Mouse (Mus musculus) gastrocnemius, adult 8-10 months (tissue): ENCODE data around the gene Ifna6. TPM values are rescaled to one million over a fixed set of nuclear protein-coding genes. Genes with fewer than 3 reads are reported as not detected.
"Not testable (repeated sequence)": the region's sequence is repeated elsewhere in the genome, so short reads cannot be mapped to it uniquely, and the experiment has no call there.

Experiments
- DNase-seq, 2 experiments: peaks; one replicate each; pipeline ENCODE4 v3.0.0; 2022; ENCODE audit warnings: low spot score in 2 of 2
- total RNA-seq, 4 experiments: library from RNA; stranded (reverse); gene quantifications; 2 replicates each; pipeline ENCODE4 v1.2.4; 2022

Gene Ifna6
- not detected for total RNA-seq

DNA sequence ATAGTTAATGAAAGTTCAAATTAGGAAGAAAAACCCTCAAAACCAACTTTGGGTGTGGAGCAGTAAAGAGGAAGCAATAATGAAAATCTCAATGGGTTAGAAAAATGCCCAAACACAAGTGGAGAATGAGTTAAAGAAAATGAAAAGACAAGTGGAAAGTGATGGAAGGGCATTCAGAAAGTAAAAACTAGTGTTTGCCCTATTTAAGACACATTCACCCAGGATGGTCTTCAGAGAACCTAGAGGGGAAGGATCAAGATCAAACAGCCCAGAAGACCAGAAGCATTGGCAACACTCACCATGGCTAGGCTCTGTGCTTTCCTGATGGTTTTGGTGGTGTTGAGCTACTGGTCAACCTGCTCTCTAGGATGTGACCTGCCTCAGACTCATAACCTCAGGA lies at the start of gene Ifna6:
Ifna6 (plus strand) TSS at position 301 of the 400 bp plus-strand sequence.
- DNase-seq = not testable (repeated sequence)

DNA sequence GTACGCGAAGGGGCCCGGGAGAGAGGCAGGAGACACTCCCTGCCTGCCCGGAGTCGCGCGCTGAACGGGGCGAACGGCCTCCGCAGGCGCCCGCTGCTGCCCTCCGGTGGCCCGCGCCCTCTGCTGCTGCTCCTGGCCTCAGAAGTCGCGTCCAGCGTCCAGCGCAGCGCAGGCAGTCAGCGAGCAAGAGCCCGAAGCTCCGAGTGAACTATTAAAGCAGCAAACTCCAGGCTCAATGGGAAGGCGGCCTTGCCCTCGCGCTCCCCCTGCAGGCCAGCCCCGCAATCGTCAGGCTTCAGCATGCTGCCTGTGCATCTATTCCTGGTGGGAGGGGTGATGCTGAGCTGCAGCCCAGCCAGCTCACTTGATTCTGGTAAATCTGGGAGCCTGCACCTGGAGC lies 47.7 kb upstream of the Ifna6 start, which contains the start of gene Gm13272:
Gm13272 (plus strand) TSS at position 301 of the 400 bp plus-strand sequence.
- DNase-seq = not testable (repeated sequence)

DNA sequence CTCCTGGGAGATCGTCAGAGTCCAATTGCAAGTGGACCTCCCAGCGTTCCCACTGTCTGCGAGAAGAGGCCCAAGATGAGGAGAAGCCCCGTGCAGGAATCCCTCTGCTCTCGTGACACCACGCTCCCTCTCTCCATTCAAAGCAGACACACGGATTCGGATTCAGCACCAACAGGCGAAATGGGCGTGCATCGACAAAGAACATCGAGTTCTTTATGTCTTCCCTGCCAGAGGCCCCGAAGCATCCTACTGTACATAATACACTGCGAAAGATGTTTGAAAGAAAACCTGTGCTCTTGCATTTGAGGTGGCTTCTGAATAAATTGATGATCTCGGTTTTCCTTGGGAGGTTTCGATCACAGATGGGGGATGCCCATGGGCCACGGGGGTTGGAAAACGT lies 46.9 kb upstream of the Ifna6 start:
- not testable (repeated sequence) for DNase-seq

DNA sequence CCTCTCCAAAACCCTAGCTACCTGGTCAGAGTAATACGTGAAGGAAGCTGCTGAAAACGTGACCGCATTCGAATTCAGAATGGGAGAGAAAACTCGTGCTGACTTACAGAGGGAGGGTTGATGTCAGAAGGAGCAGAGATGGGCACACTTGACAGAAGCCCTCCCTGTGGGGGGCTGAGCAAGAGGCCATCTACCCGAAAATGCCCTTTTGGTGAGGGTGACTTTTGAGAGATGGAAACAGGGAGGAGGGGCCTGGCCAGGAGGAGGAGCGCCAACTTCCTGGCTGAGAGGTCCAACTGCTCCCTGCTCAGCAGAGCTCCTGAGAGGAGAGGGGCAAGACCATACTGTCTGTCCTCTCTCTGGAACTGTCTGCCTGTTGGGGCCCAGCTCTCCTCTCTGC lies 45.4 kb upstream of the Ifna6 start, which contains the start of gene Ifnz:
Ifnz (plus strand) TSS at position 301 of the 400 bp plus-strand sequence.
- not testable (repeated sequence) for DNase-seq

DNA sequence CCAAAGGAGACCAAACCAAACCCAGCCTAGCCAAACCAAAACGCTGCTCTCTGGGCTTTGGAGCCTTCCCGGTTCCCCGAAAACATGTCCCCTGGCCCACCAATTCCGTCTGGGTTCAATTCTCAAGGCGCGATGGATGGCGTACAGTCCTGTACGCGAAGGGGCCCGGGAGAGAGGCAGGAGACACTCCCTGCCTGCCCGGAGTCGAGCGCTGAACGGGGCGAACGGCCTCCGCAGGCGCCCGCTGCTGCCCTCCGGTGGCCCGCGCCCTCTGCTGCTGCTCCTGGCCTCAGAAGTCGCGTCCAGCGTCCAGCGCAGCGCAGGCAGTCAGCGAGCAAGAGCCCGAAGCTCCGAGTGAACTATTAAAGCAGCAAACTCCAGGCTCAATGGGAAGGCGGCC lies 44.9 kb upstream of the Ifna6 start:
- DNase-seq = not testable (repeated sequence)

DNA sequence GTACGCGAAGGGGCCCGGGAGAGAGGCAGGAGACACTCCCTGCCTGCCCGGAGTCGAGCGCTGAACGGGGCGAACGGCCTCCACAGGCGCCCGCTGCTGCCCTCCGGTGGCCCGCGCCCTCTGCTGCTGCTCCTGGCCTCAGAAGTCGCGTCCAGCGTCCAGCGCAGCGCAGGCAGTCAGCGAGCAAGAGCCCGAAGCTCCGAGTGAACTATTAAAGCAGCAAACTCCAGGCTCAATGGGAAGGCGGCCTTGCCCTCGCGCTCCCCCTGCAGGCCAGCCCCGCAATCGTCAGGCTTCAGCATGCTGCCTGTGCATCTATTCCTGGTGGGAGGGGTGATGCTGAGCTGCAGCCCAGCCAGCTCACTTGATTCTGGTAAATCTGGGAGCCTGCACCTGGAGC lies 41.8 kb upstream of the Ifna6 start, which contains the start of gene Gm13276:
Gm13276 (plus strand) TSS at position 301 of the 400 bp plus-strand sequence.
- not testable (repeated sequence) for DNase-seq

DNA sequence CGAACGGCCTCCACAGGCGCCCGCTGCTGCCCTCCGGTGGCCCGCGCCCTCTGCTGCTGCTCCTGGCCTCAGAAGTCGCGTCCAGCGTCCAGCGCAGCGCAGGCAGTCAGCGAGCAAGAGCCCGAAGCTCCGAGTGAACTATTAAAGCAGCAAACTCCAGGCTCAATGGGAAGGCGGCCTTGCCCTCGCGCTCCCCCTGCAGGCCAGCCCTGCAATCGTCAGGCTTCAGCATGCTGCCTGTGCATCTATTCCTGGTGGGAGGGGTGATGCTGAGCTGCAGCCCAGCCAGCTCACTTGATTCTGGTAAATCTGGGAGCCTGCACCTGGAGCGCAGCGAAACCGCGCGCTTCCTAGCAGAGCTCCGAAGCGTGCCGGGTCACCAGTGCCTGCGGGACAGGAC lies 38.8 kb upstream of the Ifna6 start, which contains the start of gene Gm13277:
Gm13277 (plus strand) TSS at position 231 of the 400 bp plus-strand sequence.
- peak; percentile 17 to 48 for DNase-seq

DNA sequence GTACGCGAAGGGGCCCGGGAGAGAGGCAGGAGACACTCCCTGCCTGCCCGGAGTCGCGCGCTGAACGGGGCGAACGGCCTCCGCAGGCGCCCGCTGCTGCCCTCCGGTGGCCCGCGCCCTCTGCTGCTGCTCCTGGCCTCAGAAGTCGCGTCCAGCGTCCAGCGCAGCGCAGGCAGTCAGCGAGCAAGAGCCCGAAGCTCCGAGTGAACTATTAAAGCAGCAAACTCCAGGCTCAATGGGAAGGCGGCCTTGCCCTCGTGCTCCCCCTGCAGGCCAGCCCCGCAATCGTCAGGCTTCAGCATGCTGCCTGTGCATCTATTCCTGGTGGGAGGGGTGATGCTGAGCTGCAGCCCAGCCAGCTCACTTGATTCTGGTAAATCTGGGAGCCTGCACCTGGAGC lies 36.0 kb upstream of the Ifna6 start, which contains the start of gene Gm13278:
Gm13278 (plus strand) TSS at position 301 of the 400 bp plus-strand sequence.
- DNase-seq = not testable (repeated sequence)

DNA sequence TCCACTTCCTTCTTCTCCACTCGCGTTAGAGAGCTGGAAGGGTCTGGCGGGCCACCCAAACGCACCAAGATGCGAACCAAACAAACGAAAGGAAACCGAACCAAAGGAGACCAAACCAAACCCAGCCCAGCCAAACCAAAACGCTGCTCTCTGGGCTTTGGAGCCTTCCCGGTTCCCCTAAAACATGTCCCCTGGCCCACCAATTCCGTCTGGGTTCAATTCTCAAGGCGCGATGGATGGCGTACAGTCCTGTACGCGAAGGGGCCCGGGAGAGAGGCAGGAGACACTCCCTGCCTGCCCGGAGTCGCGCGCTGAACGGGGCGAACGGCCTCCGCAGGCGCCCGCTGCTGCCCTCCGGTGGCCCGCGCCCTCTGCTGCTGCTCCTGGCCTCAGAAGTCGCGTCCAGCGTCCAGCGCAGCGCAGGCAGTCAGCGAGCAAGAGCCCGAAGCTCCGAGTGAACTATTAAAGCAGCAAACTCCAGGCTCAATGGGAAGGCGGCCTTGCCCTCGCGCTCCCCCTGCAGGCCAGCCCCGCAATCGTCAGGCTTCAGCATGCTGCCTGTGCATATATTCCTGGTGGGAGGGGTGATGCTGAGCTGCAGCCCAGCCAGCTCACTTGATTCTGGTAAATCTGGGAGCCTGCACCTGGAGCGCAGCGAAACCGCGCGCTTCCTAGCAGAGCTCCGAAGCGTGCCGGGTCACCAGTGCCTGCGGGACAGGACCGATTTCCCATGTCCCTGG lies 33.1 kb upstream of the Ifna6 start, which contains the start of gene Gm13275:
Gm13275 (plus strand) TSS at position 552 of the 740 bp plus-strand sequence.
- peak; percentile 63 for DNase-seq

DNA sequence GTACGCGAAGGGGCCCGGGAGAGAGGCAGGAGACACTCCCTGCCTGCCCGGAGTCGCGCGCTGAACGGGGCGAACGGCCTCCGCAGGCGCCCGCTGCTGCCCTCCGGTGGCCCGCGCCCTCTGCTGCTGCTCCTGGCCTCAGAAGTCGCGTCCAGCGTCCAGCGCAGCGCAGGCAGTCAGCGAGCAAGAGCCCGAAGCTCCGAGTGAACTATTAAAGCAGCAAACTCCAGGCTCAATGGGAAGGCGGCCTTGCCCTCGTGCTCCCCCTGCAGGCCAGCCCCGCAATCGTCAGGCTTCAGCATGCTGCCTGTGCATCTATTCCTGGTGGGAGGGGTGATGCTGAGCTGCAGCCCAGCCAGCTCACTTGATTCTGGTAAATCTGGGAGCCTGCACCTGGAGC lies 30.1 kb upstream of the Ifna6 start, which contains the start of gene Gm13279:
Gm13279 (plus strand) TSS at position 301 of the 400 bp plus-strand sequence.
- DNase-seq = not testable (repeated sequence)

DNA sequence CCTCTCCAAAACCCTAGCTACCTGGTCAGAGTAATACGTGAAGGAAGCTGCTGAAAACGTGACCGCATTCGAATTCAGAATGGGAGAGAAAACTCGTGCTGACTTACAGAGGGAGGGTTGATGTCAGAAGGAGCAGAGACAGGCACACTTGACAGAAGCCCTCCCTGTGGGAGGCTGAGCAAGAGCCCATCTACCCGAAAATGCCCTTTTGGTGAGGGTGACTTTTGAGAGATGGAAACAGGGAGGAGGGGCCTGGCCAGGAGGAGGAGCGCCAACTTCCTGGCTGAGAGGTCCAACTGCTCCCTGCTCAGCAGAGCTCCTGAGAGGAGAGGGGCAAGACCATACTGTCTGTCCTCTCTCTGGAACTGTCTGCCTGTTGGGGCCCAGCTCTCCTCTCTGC lies 27.9 kb upstream of the Ifna6 start, which contains the start of gene Gm13285:
Gm13285 (plus strand) TSS at position 301 of the 400 bp plus-strand sequence.
- not testable (repeated sequence) for DNase-seq

DNA sequence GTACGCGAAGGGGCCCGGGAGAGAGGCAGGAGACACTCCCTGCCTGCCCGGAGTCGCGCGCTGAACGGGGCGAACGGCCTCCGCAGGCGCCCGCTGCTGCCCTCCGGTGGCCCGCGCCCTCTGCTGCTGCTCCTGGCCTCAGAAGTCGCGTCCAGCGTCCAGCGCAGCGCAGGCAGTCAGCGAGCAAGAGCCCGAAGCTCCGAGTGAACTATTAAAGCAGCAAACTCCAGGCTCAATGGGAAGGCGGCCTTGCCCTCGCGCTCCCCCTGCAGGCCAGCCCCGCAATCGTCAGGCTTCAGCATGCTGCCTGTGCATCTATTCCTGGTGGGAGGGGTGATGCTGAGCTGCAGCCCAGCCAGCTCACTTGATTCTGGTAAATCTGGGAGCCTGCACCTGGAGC lies 24.3 kb upstream of the Ifna6 start, which contains the start of gene Gm13287:
Gm13287 (plus strand) TSS at position 301 of the 400 bp plus-strand sequence.
- DNase-seq = not testable (repeated sequence)

DNA sequence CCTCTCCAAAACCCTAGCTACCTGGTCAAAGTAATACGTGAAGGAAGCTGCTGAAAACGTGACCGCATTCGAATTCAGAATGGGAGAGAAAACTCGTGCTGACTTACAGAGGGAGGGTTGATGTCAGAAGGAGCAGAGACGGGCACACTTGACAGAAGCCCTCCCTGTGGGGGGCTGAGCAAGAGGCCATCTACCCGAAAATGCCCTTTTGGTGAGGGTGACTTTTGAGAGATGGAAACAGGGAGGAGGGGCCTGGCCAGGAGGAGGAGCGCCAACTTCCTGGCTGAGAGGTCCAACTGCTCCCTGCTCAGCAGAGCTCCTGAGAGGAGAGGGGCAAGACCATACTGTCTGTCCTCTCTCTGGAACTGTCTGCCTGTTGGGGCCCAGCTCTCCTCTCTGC lies 22.0 kb upstream of the Ifna6 start, which contains the start of gene Gm13288:
Gm13288 (plus strand) TSS at position 301 of the 400 bp plus-strand sequence.
- not testable (repeated sequence) for DNase-seq

DNA sequence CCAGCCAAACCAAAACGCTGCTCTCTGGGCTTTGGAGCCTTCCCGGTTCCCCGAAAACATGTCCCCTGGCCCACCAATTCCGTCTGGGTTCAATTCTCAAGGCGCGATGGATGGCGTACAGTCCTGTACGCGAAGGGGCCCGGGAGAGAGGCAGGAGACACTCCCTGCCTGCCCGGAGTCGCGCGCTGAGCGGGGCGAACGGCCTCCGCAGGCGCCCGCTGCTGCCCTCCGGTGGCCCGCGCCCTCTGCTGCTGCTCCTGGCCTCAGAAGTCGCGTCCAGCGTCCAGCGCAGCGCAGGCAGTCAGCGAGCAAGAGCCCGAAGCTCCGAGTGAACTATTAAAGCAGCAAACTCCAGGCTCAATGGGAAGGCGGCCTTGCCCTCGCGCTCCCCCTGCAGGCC lies 21.5 kb upstream of the Ifna6 start:
- DNase-seq = peak in 1 of 2 experiments; percentile 10

DNA sequence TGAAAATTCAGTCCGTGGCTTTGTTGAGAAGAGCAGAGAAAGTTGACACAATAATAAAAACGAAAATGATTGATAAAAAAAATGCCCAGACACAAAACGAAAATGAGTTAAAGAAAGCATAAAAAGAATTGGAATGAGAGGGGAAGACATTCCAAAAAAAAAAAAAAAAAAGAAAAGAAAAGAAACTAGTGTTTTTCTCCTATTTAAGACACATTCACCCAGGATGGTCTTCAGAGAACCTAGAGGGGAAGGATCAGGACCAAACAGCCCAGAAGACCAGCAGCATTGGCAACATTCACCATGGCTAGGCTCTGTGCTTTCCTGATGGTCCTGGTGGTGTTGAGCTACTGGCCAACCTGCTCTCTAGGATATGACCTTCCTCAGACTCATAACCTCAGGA lies 11.3 kb upstream of the Ifna6 start, which contains the start of gene Ifna7:
Ifna7 (plus strand) TSS at position 301 of the 400 bp plus-strand sequence.
- no peak for DNase-seq

DNA sequence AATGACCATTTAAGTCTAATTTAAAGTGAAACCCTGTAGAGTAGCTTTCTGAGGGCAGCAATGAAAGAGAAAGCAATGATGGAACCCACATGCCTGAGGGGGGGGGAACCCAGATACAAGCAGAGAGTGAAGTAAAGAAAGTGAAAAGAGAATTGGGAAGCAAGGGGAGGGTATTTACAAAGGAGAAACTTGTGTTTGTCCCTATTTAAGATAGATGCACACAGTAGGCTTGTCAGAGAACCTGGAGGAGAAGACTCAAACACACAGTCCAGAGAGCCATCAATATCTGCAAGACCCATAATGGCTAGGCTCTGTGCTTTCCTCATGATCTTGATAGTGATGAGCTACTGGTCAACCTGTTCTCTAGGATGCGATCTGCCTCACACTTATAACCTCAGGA lies 7.6 kb upstream of the Ifna6 start, which contains the start of gene Ifna11:
Ifna11 (plus strand) TSS at position 301 of the 400 bp plus-strand sequence.
- no peak for DNase-seq

DNA sequence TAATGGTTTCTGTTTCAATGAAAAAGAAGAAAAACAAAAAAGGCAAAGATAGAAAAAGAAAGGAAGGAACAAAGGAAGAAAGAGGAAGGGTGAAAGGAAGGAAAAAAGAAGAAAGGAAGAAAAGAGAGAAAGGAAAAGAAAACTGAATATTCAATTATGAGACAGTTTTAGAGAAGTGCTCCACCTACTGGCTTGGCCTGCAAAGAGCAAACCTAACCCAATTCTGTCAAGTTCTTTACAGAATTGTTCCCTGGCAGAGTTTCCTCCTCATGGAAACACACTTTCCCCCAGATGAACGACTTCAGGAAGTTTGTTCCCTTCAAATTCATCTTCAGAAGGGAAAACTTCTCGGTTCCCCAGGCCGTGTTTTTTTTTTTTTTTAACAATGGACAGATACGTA lies 4.2 kb upstream of the Ifna6 start:
- DNase-seq = no peak

DNA sequence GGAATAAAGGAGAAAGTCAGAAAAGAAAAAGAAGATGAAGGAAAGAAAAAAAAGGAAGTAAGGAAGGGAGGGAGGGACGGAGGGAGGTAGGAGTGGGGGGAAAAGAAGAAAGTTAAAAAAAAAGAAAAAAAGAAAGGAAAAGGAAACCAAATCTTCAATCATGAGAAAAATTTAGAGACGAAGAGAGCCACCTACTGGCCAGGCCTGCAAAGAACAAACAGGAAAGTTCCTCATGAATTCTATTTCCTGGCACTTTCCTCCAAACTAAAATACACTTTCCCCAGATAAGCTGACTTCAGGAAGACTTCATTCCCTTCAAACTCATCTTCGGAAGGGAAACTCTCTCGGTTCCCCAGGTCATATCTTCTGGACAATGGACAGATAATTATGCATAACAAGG lies 3.3 kb downstream of the Ifna6 start:
- DNase-seq = no peak

DNA sequence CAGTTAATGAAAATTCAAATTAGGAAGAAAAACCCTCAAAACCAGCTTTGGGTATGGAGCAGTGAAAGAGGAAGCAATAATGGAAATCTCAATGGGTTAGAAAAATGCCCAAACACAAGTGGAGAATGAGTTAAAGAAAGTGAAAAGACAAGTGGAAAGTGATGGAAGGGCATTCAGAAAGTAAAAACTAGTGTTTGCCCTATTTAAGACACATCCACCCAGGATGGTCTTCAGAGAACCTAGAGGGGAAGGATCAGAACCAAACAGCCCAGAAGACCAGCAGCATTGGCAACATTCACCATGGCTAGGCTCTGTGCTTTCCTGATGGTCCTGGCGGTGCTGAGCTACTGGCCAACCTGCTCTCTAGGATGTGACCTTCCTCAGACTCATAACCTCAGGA lies 8.0 kb downstream of the Ifna6 start, which contains the start of gene Ifna5:
Ifna5 (plus strand) TSS at position 301 of the 400 bp plus-strand sequence.
- not testable (repeated sequence) for DNase-seq

DNA sequence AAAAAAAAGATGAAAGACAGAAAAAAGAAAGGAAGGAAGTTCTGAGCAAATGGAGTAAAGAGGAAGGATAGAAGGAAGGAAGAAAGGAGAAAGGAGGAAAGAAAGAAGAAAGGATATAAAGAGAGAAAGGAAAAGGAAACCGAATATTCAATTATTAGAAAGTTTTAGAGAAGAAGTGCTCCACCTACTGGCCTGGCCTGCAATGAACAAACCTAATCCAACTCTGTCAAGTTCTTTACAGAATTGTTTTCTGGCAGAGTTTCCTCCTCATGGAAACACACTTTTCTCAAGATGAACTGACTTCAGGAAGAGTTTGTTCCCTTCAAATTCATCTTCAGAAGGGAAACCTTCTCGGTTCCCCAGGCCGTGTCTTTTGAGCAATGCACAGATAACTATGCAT lies 11.6 kb downstream of the Ifna6 start:
- no peak for DNase-seq

DNA sequence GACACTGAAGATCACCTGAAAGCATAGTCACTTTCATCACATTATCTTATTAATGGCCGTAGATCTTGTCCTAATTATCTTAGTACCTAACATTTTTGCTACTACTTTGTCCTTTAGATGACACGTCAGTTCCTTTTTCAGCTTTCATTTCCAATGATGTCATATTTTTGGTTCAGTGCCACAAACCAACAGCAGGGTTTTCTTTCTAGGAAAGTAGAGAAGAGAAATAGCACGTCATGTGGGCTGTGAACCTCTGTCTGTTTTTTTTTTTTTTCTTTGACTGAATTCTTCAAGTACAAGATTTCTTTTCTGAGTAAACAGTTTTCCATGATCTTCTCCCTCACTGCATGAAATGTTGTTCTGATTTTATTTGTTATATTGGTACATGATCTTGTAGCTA lies 12.8 kb downstream of the Ifna6 start:
- no peak for DNase-seq

DNA sequence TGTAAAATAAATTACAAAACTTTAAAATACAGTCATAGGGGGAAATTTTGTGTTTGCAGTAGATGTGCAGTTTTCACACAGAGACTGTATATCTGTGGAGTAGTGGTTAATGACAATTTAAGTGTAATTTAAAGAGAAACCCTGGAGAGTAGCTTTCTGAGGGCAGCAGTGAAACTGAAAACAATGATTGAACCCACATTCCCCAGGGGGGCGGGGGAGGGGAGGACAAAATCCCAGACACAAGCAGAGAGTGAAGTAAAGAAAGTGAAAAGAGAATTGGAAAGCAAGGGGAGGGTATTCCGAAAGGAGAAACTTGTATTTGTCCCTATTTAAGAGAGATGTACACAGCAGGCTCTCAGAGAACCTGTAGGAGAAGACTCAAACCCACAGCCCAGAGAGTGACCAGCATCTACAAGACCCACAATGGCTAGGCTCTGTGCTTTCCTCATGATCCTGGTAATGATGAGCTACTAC lies 14.3 kb downstream of the Ifna6 start, which contains the start of gene Ifna4:
Ifna4 (plus strand) TSS at position 424 of the 474 bp plus-strand sequence.
- DNase-seq = no peak
